Mouse (Mus musculus) right cerebral cortex, postnatal 14 days (tissue): ENCODE measurements around the gene Epn2.

Experiments used
- DNase-seq: peaks from one replicate; pipeline ENCODE4 v3.0.0; 2022

The Epn2 gene

DNA sequence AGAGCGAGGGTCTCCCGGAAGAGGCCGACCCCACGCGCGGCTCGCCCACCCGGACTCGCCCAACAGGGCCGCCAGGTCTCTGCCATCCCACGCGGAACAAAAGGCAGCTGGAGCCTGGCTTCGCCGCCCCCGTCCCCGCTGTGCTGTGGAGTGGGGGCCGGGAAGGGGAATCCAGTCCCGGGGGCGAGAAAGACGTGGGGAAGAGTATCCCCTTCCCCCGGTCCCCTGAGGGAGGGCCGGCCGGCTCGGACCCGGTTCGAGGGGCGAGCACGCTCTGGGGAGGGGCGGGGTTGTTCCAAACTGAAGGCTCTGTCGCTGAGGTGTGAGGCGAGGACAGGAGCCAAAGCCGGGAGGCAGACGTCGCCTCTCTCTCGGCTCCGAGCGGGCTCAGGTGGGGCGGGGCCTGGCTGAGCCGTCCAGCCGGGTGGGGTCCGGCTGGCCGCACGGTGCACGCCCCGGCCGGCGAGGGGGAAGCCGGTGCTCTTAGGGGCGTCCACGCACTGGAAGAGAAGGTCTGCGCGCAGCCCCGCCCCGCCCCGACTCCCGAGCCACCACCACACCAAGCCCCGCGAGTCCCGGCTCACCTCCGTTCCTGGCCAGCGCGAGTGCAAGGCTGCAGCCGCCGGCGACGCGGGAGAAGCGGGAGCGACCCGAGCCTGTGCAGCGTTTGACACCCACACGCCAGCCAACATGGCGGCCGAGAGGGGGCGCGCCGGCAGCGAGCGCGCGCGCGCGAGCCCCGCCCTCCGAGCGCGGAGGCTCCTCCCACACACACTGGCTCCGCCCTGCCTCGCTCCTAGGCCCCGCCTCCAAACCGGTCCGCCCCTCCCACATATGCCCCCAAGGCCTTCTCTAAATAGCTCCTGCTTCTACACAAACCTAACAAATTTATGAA is at the start of gene Epn2:
Gene Epn2 (minus strand): TSS at position 705 of the 895 bp plus-strand sequence.
- DNase-seq = peak; percentile 76

DNA sequence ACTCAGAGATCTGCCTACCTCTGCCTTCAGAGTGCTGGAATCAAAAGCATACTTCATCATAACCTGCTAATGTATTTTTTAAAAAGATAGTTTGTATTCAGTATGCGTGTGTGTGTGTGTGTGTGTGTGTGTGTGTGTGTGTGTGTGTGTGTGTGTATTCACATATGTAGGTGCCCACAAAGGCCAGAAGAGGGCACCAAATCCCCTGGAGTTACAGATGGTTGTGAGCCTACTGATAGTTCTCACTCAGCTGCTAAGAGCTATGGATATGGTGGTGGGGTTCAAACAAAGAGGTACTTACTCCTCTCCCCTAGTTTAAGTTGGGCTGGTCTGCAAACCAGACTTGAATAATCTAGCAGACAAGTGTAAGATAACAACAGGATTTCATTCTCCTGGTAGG is 47.0 kb upstream of the Epn2 start:
- DNase-seq = no peak

DNA sequence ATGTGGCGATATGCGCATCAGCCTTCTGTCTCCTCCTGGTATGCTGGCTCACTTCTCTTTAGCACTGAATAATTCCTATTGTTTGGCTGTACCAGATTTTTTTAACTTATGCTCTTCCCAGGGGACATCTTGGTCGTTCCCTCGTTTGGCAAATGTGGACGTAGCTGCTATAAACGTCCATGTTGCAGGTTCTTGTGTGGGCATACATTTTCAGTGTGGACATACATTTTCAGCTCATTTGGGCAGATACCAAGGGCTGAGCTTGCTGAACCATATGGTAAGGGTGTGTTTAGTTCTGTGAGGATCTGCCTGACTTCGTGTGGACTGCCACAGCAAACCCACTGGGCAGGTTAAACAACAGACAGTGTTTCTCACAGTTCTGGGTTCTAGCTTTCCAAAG is 45.6 kb upstream of the Epn2 start:
- no peak for DNase-seq

GRCm38 (mm10) chr11:61620762-61621161 is 41.3 kb upstream of the Epn2 start:
- DNase-seq = no peak

DNA sequence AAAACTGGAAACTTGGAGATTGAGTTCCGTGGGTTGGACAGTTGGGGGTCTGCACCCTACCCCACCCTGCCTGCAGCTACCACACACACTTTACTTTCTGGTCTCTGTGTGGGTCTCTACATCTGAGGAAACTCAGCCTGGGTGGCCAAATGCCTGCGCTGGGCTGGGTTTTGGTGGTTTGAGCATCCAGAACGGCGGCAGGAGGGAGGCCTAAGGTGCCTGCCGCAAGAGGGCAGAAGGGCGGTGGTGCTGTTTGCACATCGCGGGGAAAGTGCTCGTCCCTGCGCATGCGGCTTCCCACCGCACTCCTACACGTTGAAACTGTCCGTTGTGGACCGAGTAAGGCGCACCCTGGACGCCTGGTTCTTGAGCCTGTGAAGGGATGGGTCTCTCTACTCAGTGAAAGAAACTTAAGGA is 40.8 kb upstream of the Epn2 start:
- peak; percentile 83 for DNase-seq

- peak; percentile 81 for DNase-seq
Measured at GRCm38 (mm10) chr11:61619791-61620241, 40.3 kb upstream of the Epn2 start.

DNA sequence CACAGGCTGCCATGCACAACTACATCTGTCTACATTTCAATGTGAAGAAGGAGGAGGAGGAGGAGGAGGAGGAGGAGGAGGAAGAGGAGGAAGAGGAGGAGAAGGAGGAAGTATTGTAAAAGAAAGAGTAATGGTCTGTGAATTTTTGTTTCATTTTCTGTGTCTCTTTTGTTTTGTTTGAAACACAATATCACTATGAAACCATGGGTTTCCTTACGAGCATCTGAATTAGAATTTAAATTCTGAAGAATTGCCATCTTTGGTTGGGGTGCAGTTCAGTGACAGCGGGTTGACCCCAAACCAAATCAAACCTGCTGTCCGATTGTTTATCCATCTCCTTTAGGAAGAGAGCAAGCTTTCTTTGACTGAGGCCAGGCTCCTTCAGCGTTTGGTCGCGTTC is 39.9 kb upstream of the Epn2 start:
- DNase-seq = no peak

GRCm38 (mm10) chr11:61618571-61618970 is 39.1 kb upstream of the Epn2 start:
- no peak for DNase-seq

DNA sequence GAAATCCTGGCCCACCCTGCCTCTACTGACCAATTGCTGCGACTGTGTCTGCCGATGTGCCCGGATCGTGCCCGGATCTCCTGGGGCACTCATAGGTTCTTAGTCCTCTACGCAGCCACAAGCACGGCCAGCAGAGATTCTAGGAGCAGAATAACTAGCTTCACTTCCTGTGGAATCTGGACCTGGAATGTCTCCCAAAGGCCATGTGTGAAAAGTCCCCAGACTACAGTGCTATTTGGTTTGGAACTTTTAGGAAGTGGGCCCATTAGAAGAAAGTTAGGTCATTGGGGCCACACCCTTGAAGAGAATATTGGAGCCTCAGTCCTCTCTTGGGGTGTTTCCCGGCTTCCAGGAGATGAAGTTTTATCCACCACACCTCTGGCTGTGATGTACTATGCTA is 38.6 kb upstream of the Epn2 start:
- no peak for DNase-seq

DNA sequence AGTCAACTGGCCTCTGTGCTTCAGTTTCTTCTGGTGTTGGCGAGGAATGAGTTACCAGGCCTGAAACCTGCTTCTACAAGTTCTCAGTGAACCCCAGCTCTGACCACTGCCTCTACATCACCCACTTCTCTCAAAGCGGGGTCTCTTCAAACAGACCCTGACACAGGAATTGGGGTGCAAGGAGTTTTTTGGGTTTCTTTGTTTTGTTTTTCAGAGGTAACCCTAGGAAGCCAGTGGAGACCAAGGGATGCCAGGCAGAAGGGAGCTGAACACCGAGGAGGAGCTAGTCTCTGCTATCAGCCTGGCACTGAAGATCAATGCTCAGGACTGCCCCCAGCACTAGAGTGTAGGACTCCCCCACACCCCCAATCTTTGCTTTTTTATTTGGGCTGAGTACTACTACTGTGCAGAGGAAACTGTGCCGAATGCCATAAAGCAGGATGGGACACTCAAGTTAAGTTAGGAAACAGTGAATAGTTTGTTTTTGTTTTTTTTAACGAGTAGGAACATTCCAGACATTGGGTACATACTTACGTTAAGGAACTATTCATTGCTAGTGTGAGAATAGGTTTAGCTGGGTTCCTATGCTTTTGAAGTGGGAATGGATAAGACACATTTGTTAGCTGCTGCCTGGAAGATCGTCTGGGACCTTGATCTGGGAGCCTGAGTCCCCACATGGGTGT is 37.9 kb upstream of the Epn2 start:
- DNase-seq = no peak

DNA sequence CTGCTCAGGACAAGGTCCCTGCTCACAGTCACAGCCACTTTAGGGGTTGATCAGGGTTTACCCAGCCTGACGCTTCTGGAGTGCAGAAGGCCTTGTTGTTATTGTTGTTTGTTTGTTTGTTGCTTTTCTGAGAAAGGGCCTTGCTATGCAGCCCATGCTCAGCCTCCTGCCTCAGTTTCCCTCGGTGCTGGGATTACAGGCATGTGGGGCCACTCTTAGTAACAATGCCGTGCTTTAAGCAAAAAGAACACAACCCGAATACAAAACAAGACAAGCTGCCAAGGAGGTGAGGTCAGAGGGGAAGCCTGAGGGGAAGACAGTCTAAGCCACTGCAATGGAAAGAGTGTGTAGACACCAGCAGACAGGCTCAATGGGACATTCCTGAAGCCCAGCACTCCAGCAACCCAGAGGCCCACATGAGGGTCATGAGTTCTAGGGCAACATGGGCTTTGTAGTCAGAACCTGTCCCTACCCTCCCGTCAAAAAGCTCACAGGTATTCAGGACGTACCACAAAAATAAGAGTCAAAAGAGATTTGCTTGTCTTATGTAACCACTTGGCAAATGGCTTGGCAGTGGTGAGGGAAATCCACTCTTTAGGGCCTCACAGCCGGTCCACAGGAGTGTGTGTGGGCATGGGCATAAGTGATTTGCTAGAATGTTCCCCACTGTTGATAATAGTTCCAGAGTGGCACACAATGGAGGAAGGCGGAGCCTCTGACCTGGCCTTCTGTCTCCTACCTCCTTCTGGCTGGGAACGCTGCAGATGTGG is 37.2 kb upstream of the Epn2 start:
- no peak for DNase-seq

- DNase-seq = no peak
Measured at GRCm38 (mm10) chr11:61615686-61616522, 36.4 kb upstream of the Epn2 start.

DNA sequence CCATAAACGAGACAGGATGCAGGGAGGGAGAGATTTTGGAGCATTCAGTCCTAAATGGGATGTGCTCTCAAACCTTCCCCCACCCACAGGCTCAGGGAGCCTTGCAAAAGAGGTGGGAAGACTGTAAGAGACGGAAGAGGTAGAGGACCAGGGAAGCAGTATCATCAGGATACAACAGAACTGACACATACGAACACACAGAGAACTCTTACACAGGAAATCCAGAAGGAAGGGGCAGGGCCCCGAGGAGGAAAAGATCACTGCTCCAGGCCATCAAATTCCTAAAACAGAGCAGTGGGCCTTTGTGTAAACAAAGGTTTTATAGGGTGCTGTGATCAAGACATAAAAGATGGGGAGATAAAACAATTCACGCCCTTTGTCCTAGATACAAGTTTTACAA is 34.9 kb upstream of the Epn2 start:
- DNase-seq = no peak

DNA sequence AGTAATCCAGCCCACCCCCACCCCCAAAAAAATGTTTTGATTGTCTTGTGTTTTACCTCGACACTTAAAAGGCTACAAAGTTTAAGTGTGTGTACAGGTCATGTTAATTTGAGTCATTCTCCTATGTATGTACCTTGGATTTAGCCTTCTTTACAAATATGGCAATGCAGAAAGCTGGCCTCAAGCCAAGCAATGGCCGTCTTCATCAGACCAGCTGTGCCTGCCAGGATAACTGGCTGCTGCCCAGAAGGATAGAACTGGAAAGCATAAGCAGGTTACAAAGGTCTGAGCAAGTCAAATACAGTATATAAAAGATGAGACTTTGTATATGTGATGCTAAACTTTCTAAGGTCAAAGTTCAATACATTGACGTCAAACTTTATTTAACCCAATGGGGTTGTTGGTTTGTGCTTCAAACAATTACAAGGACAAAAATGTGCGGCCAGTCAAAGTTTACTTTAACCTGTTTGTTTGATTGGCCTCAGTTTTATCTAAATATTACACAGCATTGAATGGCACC is 32.7 kb upstream of the Epn2 start:
- DNase-seq = no peak

DNA sequence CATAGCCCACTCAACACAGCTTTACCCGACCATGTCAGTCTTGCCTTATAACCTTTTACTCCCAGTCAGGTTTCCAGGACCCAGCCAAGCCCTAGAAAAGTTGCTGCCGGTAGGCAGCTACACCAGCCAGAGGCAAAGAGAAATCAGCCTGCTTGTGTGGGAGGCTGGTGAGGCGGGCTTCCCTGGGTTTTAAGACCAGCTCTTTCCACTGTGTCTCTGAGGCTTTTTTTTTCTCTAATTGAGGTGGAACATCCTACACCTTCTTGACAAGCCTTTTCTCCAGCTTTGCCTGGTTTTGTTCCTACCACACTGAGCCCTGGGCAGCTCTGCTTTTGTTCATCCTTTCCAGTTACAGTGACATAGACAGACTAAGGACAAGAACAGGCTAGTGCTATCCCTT is 31.7 kb upstream of the Epn2 start:
- DNase-seq = no peak

- no peak for DNase-seq
Measured at GRCm38 (mm10) chr11:61608072-61608471, 28.6 kb upstream of the Epn2 start.

- DNase-seq = no peak
Measured at GRCm38 (mm10) chr11:61602705-61603104, 23.2 kb upstream of the Epn2 start.

- no peak for DNase-seq
Measured at GRCm38 (mm10) chr11:61601465-61601864, 22.0 kb upstream of the Epn2 start.

DNA sequence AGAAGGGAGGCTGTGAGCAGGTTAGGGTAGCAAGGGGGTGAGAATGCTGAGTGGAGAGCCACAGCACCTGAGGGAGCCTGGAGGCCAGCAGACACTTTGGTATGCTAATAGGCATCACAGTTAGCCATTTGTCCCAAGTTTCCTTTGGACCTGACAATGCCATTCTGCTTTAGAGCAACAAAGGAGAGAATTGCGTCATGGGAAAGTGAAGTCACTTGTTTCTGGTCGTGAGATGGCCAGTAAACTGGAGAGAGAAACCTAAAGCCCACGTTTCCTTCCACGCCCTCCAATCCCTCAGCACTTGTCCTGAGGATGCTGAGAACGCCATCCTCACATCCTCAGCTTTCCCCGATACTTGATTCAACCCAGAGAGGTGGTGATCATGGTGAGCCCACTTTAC is 18.9 kb upstream of the Epn2 start:
- no peak for DNase-seq

GRCm38 (mm10) chr11:61597471-61597870 is 18.0 kb upstream of the Epn2 start:
- no peak for DNase-seq

GRCm38 (mm10) chr11:61593069-61593468 is 13.6 kb upstream of the Epn2 start:
- no peak for DNase-seq

- DNase-seq = no peak
Measured at GRCm38 (mm10) chr11:61592061-61592460, 12.6 kb upstream of the Epn2 start.
